24 mouse cellular contexts compared by ENCODE assay signal in the genomic region with DNA sequence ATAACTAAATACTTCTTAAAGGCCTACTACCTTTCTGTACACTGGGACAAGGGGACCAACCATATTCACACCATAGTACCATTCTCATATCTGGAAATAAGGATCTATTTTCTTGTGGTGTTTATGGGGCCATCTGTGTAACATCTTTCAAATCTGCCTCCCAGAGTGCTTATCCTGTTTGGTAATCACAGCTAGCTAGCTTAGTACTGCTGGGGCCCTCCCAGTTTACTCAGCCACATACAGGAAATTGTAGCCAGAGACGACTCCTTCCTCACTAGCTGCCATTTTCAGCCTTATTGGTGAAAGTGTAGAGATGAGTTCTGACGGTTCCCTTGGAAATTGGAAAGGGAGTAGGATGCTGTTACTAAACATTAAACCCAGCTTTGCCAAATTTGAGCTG.
"Had no signal": no experiment of that assay in that cellular context is flagged by ENCODE, and none has a peak within 500 bp of the region (broad histone marks: within the 10 kb centered on the region; RNA-seq: fewer than 3 reads in every experiment).

No protein-coding gene starts in this region.

- H3K9ac ChIP-seq: heart, embryonic 13.5 days; heart, embryonic 15.5 days; hindbrain, embryonic 13.5 days; hindbrain, embryonic 15.5 days; limb, embryonic 13.5 days; limb, embryonic 15.5 days; liver, embryonic 12.5 days; liver, embryonic 14.5 days had no signal

- H3K36me3 ChIP-seq: heart, embryonic 15.5 days; limb, embryonic 13.5 days had no signal

- H3K27ac ChIP-seq: gastrocnemius, adult 2 months; heart, embryonic 13.5 days; heart, embryonic 15.5 days; hindbrain, embryonic 13.5 days; hindbrain, embryonic 15.5 days; hindbrain, postnatal 0 days; kidney, postnatal 0 days; limb, embryonic 13.5 days; limb, embryonic 15.5 days; liver, embryonic 12.5 days; liver, embryonic 14.5 days had no signal

- H3K4me1 ChIP-seq: limb, embryonic 15.5 days had no signal

- H3K27me3 ChIP-seq: heart, embryonic 13.5 days; heart, embryonic 15.5 days; hindbrain, embryonic 13.5 days; hindbrain, embryonic 15.5 days; limb, embryonic 13.5 days; limb, embryonic 15.5 days; liver, embryonic 12.5 days had no signal

- DNase-seq: gastrocnemius, adult 2 months; gastrocnemius, postnatal 10 days; gastrocnemius, postnatal 25 days; heart, adult 18-20 months; heart, postnatal 14 days; heart, postnatal 36 days; kidney, adult 11 months; kidney, adult 8-10 months; kidney, postnatal 14 days; kidney, postnatal 36 days; layer of hippocampus, postnatal 36 days; left cerebral cortex, postnatal 4 days had no signal

- H3K4me3 ChIP-seq: gastrocnemius, adult 2 months; heart, embryonic 13.5 days; heart, embryonic 15.5 days; hindbrain, embryonic 13.5 days; hindbrain, embryonic 15.5 days; limb, embryonic 13.5 days; limb, embryonic 15.5 days; liver, embryonic 12.5 days had no signal

- H3K9me3 ChIP-seq: heart, embryonic 13.5 days; heart, embryonic 15.5 days; hindbrain, embryonic 13.5 days; hindbrain, embryonic 15.5 days; limb, embryonic 13.5 days; limb, embryonic 15.5 days; liver, embryonic 12.5 days had no signal

- H3K4me2 ChIP-seq: heart, embryonic 11.5 days; heart, embryonic 13.5 days; heart, embryonic 15.5 days; hindbrain, embryonic 13.5 days; hindbrain, embryonic 15.5 days; limb, embryonic 13.5 days; limb, embryonic 15.5 days; liver, embryonic 12.5 days had no signal

- ATAC-seq: hindbrain, postnatal 0 days; intestine, embryonic 16.5 days; liver, embryonic 12.5 days had no signal
